Mouse (Mus musculus) hindbrain, embryonic 11.5 days (tissue): ENCODE measurements around the gene Klf5. TPM values are rescaled to one million over a fixed set of nuclear protein-coding genes. Genes with fewer than 3 reads are reported as not detected.

Source experiments
- ATAC-seq: fragments of 200-750 bp; cut with Nextera tagmentation; 2 replicates; pipeline ENCODE4 v1.8.0; 2017; ENCODE audit warnings: mild to moderate bottlenecking, moderate TSS enrichment, moderate library complexity; ENCODE audit not compliant: low FRiP score
- DNase-seq: peaks from one replicate; pipeline ENCODE4 v3.0.0-alpha.2; 2015; ENCODE audit warnings: low spot score
- H3K27ac ChIP-seq: fragments of 300-500 bp; sonication (generic); 2 replicates; pipeline ENCODE4 v1.5.1; 2014; ENCODE audit warnings: mild to moderate bottlenecking, low read depth, low read length
- H3K27me3 ChIP-seq: fragments of 300-500 bp; sonication (generic); 2 replicates; pipeline ENCODE4 v1.6.1; 2014; ENCODE audit warnings: mild to moderate bottlenecking, low read length, moderate library complexity, mixed read lengths; ENCODE audit not compliant: control insufficient read depth, insufficient read depth
- H3K36me3 ChIP-seq: fragments of 300-500 bp; sonication (generic); 2 replicates; pipeline ENCODE4 v1.6.1; 2014; ENCODE audit warnings: mild to moderate bottlenecking, low read length, moderate library complexity, mixed read lengths; ENCODE audit not compliant: control insufficient read depth, insufficient read depth
- H3K4me1 ChIP-seq: fragments of 300-500 bp; sonication (generic); replicated peaks from 2 replicates; pipeline ENCODE4 v1.6.1; 2014; ENCODE audit warnings: low read length, mixed read lengths; ENCODE audit not compliant: control insufficient read depth, insufficient read depth
- H3K4me2 ChIP-seq: fragments of 300-500 bp; sonication (generic); replicated peaks from 2 replicates; pipeline ENCODE4 v1.6.1; 2014; ENCODE audit warnings: mild to moderate bottlenecking, low read depth, low read length
- H3K4me3 ChIP-seq: fragments of 300-500 bp; sonication (generic); 2 replicates; pipeline ENCODE4 v1.5.1; 2014; ENCODE audit warnings: low read depth, low read length
- H3K9ac ChIP-seq: fragments of 300-500 bp; sonication (generic); 2 replicates; pipeline ENCODE4 v1.6.1; 2014; ENCODE audit warnings: low read depth, low read length
- H3K9me3 ChIP-seq: fragments of 300-500 bp; sonication (generic); 2 replicates; pipeline ENCODE4 v1.6.1; 2016; ENCODE audit warnings: low read length; ENCODE audit not compliant: control insufficient read depth
- WGBS: fragments of 180-500 bp; shearing (Covaris S2); extraction: QIAGEN DNeasy Blood & Tissue Kit; methylation state at CpG from one replicate; pipeline ENCODE4 v1.1.7; 2014; 5-methylcytosine and 5-hydroxymethylcytosine counted together
- polyA plus RNA-seq: library from polyadenylated mRNA; unstranded; fragments of >200 nt; fragmentation: Nextera tagmentation; extraction: Ambion mirVana; gene quantifications from 2 replicates; pipeline ENCODE4 v1.2.1, GENCODE M21; 2014

Gene Klf5
- polyA plus RNA-seq, 1 experiment from 2014 or later, result 2.7 TPM

GRCm38 (mm10) chr14:99301472-99301871 lies 3.0 kb downstream of the Klf5 start:
- 71% methylated on average over 11 of the region's 11 CpGs for WGBS
- Histone ChIP-seq H3K36me3 (no peaks in the 10 kb centered on the region), H3K4me3 (no peak overlapping the region), H3K27ac (no peak overlapping the region), H3K9ac (no peak overlapping the region), H3K27me3 (peaks cover 15% of the 10 kb centered on the region), H3K4me1 (0 out of 2 replicates have a peak, but pooled peaks cover 3% of the 10 kb centered on the region), H3K9me3 (no peaks in the 10 kb centered on the region), H3K4me2 (no peak overlapping the region)
- no peak for ATAC-seq
- DNase-seq, result no peak

- WGBS, result 62% methylated on average over 3 of the region's 3 CpGs
- Histone ChIP-seq H3K4me2 (no peak overlapping the region), H3K9ac (no peak overlapping the region), H3K4me3 (no peak overlapping the region), H3K9me3 (no peaks in the 10 kb centered on the region), H3K27me3 (peaks cover 4% of the 10 kb centered on the region), H3K4me1 (no peaks in the 10 kb centered on the region), H3K36me3 (no peaks in the 10 kb centered on the region), H3K27ac (no peak overlapping the region)
- ATAC-seq (no peak), DNase-seq (no peak)
Observed at GRCm38 (mm10) chr14:99304387-99304786, 5.9 kb downstream of the Klf5 start.

- no peak overlapping the region for H3K4me2 ChIP-seq
- no peaks in the 10 kb centered on the region for H3K4me1 ChIP-seq
- DNase-seq (no peak), ATAC-seq (no peak)
- no peaks in the 10 kb centered on the region for H3K9me3 ChIP-seq
- no peak overlapping the region for H3K4me3 ChIP-seq
- H3K36me3 ChIP-seq, result no peaks in the 10 kb centered on the region
- H3K27ac ChIP-seq, result no peak overlapping the region
- no peaks in the 10 kb centered on the region; the same call in 1 of the 2 replicates for H3K27me3 ChIP-seq
- no peak overlapping the region for H3K9ac ChIP-seq
- 91% methylated on average over 12 of the region's 12 CpGs for whole genome bisulfite sequencing
Observed at GRCm38 (mm10) chr14:99304997-99305792, 6.7 kb downstream of the Klf5 start.

- Histone ChIP-seq H3K27ac (no peak overlapping the region), H3K4me2 (no peak overlapping the region), H3K9ac (no peak overlapping the region), H3K27me3 (no peaks in the 10 kb centered on the region), H3K4me3 (no peak overlapping the region), H3K36me3 (no peaks in the 10 kb centered on the region), H3K9me3 (no peaks in the 10 kb centered on the region), H3K4me1 (no peaks in the 10 kb centered on the region)
- DNase-seq, result no peak
- ATAC-seq, result no peak
- WGBS, result 93% methylated on average over 7 of the region's 7 CpGs
Observed at GRCm38 (mm10) chr14:99306410-99306809, 7.9 kb downstream of the Klf5 start.

GRCm38 (mm10) chr14:99309606-99310005 lies 11.1 kb downstream of the Klf5 start:
- ATAC-seq, result no peak
- WGBS, result 94% methylated on average over 9 of the region's 9 CpGs
- H3K4me1 ChIP-seq, result no peaks in the 10 kb centered on the region

GRCm38 (mm10) chr14:99310358-99310757 lies 11.9 kb downstream of the Klf5 start:
- WGBS, result 89% methylated on average over 7 of the region's 7 CpGs

More at GRCm38 (mm10) chr14:99309606-99310005, 11.1 kb downstream of the Klf5 start:
- H3K9me3 ChIP-seq, result no peaks in the 10 kb centered on the region
- no peaks in the 10 kb centered on the region for H3K36me3 ChIP-seq
- no peak for DNase-seq
- H3K27ac ChIP-seq, result no peak overlapping the region
- H3K4me3 ChIP-seq, result no peak overlapping the region
- no peaks in the 10 kb centered on the region for H3K27me3 ChIP-seq
- no peak overlapping the region for H3K4me2 ChIP-seq
- no peak overlapping the region for H3K9ac ChIP-seq

GRCm38 (mm10) chr14:99313062-99313461 lies 14.6 kb downstream of the Klf5 start:
- 87% methylated on average over 24 of the region's 24 CpGs for WGBS
- Histone ChIP-seq H3K4me1 (no peaks in the 10 kb centered on the region), H3K9ac (no peak overlapping the region), H3K4me3 (no peak overlapping the region), H3K9me3 (no peaks in the 10 kb centered on the region), H3K27ac (no peak overlapping the region), H3K36me3 (no peaks in the 10 kb centered on the region), H3K4me2 (no peak overlapping the region), H3K27me3 (no peaks in the 10 kb centered on the region)
- ATAC-seq, result no peak
- no peak for DNase-seq

More at GRCm38 (mm10) chr14:99310358-99310757, 11.9 kb downstream of the Klf5 start:
- Histone ChIP-seq H3K4me3 (no peak overlapping the region), H3K9me3 (no peaks in the 10 kb centered on the region), H3K4me2 (no peak overlapping the region), H3K27me3 (no peaks in the 10 kb centered on the region), H3K4me1 (no peaks in the 10 kb centered on the region), H3K36me3 (no peaks in the 10 kb centered on the region), H3K27ac (no peak overlapping the region), H3K9ac (no peak overlapping the region)
- ATAC-seq (no peak), DNase-seq (no peak)

GRCm38 (mm10) chr14:99316275-99316674 lies 17.8 kb downstream of the Klf5 start:
- ATAC-seq, result no peak
- DNase-seq, result no peak
- no peaks in the 10 kb centered on the region for H3K4me1 ChIP-seq
- no peak overlapping the region for H3K4me3 ChIP-seq
- no peaks in the 10 kb centered on the region for H3K9me3 ChIP-seq
- H3K9ac ChIP-seq, result no peak overlapping the region
- H3K27me3 ChIP-seq, result no peaks in the 10 kb centered on the region
- no peak overlapping the region for H3K4me2 ChIP-seq
- WGBS, result 95% methylated on average over 4 of the region's 4 CpGs
- H3K36me3 ChIP-seq, result no peaks in the 10 kb centered on the region
- no peak overlapping the region for H3K27ac ChIP-seq

- no peaks in the 10 kb centered on the region for H3K9me3 ChIP-seq
- H3K4me1 ChIP-seq, result no peaks in the 10 kb centered on the region
- DNase-seq (no peak), ATAC-seq (no peak)
- WGBS, result 86% methylated on average over 5 of the region's 5 CpGs
- H3K27ac ChIP-seq, result no peak overlapping the region
- H3K4me2 ChIP-seq, result no peak overlapping the region
- H3K36me3 ChIP-seq, result no peaks in the 10 kb centered on the region
- H3K9ac ChIP-seq, result no peak overlapping the region
- no peak overlapping the region for H3K4me3 ChIP-seq
- no peaks in the 10 kb centered on the region for H3K27me3 ChIP-seq
Observed at GRCm38 (mm10) chr14:99320736-99321135, 22.2 kb downstream of the Klf5 start.
